Mouse (Mus musculus) MEL (cell line): ENCODE results near the gene Olfr1185-ps1. TPM values are rescaled to one million over a fixed set of nuclear protein-coding genes. Genes with fewer than 3 reads are reported as not detected.

Source experiments
- DNase-seq: peaks from one replicate; pipeline ENCODE4 v3.0.0; 2011; ENCODE audit warnings: low read depth, low spot score
- H3K27ac ChIP-seq: 2 replicates; pipeline ENCODE4 v1.5.1; 2012; ENCODE audit warnings: low read depth, mild to moderate bottlenecking, control low read depth, low read length, moderate library complexity; ENCODE audit not compliant: control insufficient read depth
- H3K27me3 ChIP-seq, 2 experiments: fragments of 150-350 bp in 1 of 2; sonication (generic) in 1 of 2; 2 replicates each; pipeline ENCODE4 v1.6.1; 2012; ENCODE audit warnings: low read length in 2 of 2, mild to moderate bottlenecking in 2 of 2, improper control_type of control experiment in 1 of 2, moderate library complexity in 1 of 2; ENCODE audit not compliant: insufficient read depth in 2 of 2, control insufficient read depth in 1 of 2
- H3K36me3 ChIP-seq, 2 experiments: 2 replicates each; pipeline ENCODE4 v1.6.1; 2012 to 2014; ENCODE audit warnings: low read length in 2 of 2, improper control_type of control experiment in 1 of 2, inconsistent platforms in 1 of 2, mild to moderate bottlenecking in 1 of 2; ENCODE audit not compliant: insufficient read depth in 2 of 2, control insufficient read depth in 1 of 2
- H3K4me1 ChIP-seq, 2 experiments: fragments of 150-350 bp in 1 of 2; sonication (generic) in 1 of 2; 2 replicates each; pipeline ENCODE4 v1.6.1; 2012; ENCODE audit warnings: low read length in 2 of 2, improper control_type of control experiment in 1 of 2, mild to moderate bottlenecking in 1 of 2; ENCODE audit not compliant: insufficient read depth in 2 of 2, control insufficient read depth in 1 of 2
- H3K4me3 ChIP-seq, 2 experiments: fragments of 150-350 bp in 1 of 2; sonication (generic) in 1 of 2; 2 replicates each; pipeline ENCODE4 v1.5.1; 2012; ENCODE audit warnings: low read depth in 2 of 2, low read length in 2 of 2, mild to moderate bottlenecking in 2 of 2, moderate library complexity in 2 of 2, control low read depth in 1 of 2, improper control_type of control experiment in 1 of 2; ENCODE audit not compliant: control insufficient read depth in 1 of 2, insufficient read depth in 1 of 2
- H3K79me2 ChIP-seq: 2 replicates; pipeline ENCODE4 v1.6.1; 2012; ENCODE audit warnings: mild to moderate bottlenecking, low read length, moderate library complexity; ENCODE audit not compliant: control insufficient read depth, poor library complexity, insufficient read depth
- H3K9ac ChIP-seq: 2 replicates; pipeline ENCODE4 v1.6.1; 2012; ENCODE audit warnings: low read depth, mild to moderate bottlenecking, control low read depth, low read length, moderate library complexity; ENCODE audit not compliant: control insufficient read depth, poor library complexity, severe bottlenecking
- H3K9me3 ChIP-seq: fragments of 150-350 bp; sonication (generic); replicated peaks from 2 replicates; pipeline ENCODE4 v1.6.1; 2012; ENCODE audit warnings: mild to moderate bottlenecking, low read length, improper control_type of control experiment, moderate library complexity; ENCODE audit not compliant: insufficient read depth
- ELF1 ChIP-seq: IDR thresholded peaks from 2 replicates; pipeline ENCODE4 v1.6.1; 2014; ENCODE audit warnings: low read depth, mild to moderate bottlenecking, inconsistent platforms, low read length, improper control_type of control experiment, moderate library complexity
- MYC ChIP-seq: IDR thresholded peaks from 2 replicates; pipeline ENCODE4 v1.6.1; 2011; ENCODE audit warnings: low read depth, mild to moderate bottlenecking, low read length, improper control_type of control experiment, moderate library complexity
- NRF1 ChIP-seq: IDR thresholded peaks from 2 replicates; pipeline ENCODE4 v1.6.1; 2014; ENCODE audit warnings: low read depth, mild to moderate bottlenecking, inconsistent platforms, low read length, improper control_type of control experiment, moderate library complexity; ENCODE audit not compliant: poor library complexity, insufficient read depth, severe bottlenecking
- SIN3A ChIP-seq: IDR thresholded peaks from 2 replicates; pipeline ENCODE4 v1.6.1; 2012; ENCODE audit warnings: low read length, improper control_type of control experiment, inconsistent platforms
- polyA plus RNA-seq, 2 experiments: library from polyadenylated mRNA; stranded (reverse) in 1 of 2; unstranded in 1 of 2; fragments of >175 nt in 1 of 2; fragments of >200 nt in 1 of 2; gene quantifications; 2 replicates each; pipeline versions ENCODE4 v1.2.1 to v1.2.4; 2012; ENCODE audit warnings: low replicate concordance in 2 of 2, low read depth in 1 of 2; ENCODE audit not compliant: insufficient read length in 2 of 2, insufficient read depth in 1 of 2, missing spikeins in 1 of 2
- total RNA-seq: library from RNA; depleted of rRNA; stranded (reverse); fragments of 300-350 nt; gene quantifications from 2 replicates; pipeline ENCODE4 v1.2.3, GENCODE M21; 2012; rRNA removed

The Olfr1185-ps1 gene
- total and polyA plus RNA-seq, 3 experiments, result not detected

- Histone ChIP-seq H3K27ac (no peak overlapping the region), H3K4me3 (no peak overlapping the region), H3K4me1 (no peaks in the 10 kb centered on the region), H3K79me2 (no peaks in the 10 kb centered on the region), H3K9ac (no peak overlapping the region), H3K27me3 (no peaks in the 10 kb centered on the region), H3K9me3 (no peaks in the 10 kb centered on the region), H3K36me3 (no peaks in the 10 kb centered on the region)
- TF ChIP-seq ELF1, result no peak
- no peak for TF ChIP-seq NRF1
- no peak for TF ChIP-seq SIN3A
- TF ChIP-seq MYC, result no peak
- DNase-seq, result no peak
Observed at GRCm38 (mm10) chr2:88525720-88526119, 32.6 kb downstream of the Olfr1185-ps1 start.

Other genes with a start within 250 kb of the Olfr1185-ps1 start
- gene Olfr1173, start 213.4 kb upstream of the Olfr1185-ps1 start, total RNA-seq, result not detected in 2 replicates
- gene Olfr1173, start 213.4 kb upstream of the Olfr1185-ps1 start, polyA plus RNA-seq, result not detected
- not detected in 2 replicates for gene Olfr1174-ps, start 178.2 kb upstream of the Olfr1185-ps1 start, total RNA-seq
- not detected for gene Olfr1174-ps, start 178.2 kb upstream of the Olfr1185-ps1 start, polyA plus RNA-seq
- gene Olfr1175-ps, start 166.1 kb upstream of the Olfr1185-ps1 start, total RNA-seq, result not detected in 2 replicates
- under 1 TPM in 1 of 2 experiments, not detected in 1; 0.01 TPM for gene Olfr1175-ps, start 166.1 kb upstream of the Olfr1185-ps1 start, polyA plus RNA-seq
- gene Olfr1176, start 156.6 kb upstream of the Olfr1185-ps1 start, total RNA-seq, result not detected in 2 replicates
- gene Olfr1176, start 156.6 kb upstream of the Olfr1185-ps1 start, polyA plus RNA-seq, result not detected
- gene Olfr1177-ps, start 146.8 kb upstream of the Olfr1185-ps1 start, total RNA-seq, result not detected in 2 replicates
- not detected for gene Olfr1177-ps, start 146.8 kb upstream of the Olfr1185-ps1 start, polyA plus RNA-seq
- gene Olfr1178, start 106.3 kb upstream of the Olfr1185-ps1 start, total RNA-seq, result not detected in 2 replicates
- not detected for gene Olfr1178, start 106.3 kb upstream of the Olfr1185-ps1 start, polyA plus RNA-seq
- gene Olfr1179, start 86.9 kb upstream of the Olfr1185-ps1 start, total RNA-seq, result not detected in 2 replicates
- gene Olfr1179, start 86.9 kb upstream of the Olfr1185-ps1 start, polyA plus RNA-seq, result not detected
- not detected in 2 replicates for gene Olfr1180, start 74.2 kb upstream of the Olfr1185-ps1 start, total RNA-seq
- gene Olfr1180, start 74.2 kb upstream of the Olfr1185-ps1 start, polyA plus RNA-seq, result not detected
- not detected in 2 replicates for gene Olfr1181, start 67.1 kb upstream of the Olfr1185-ps1 start, total RNA-seq
- gene Olfr1181, start 67.1 kb upstream of the Olfr1185-ps1 start, polyA plus RNA-seq, result not detected
- not detected in 2 replicates for gene Gm13757, start 44.2 kb upstream of the Olfr1185-ps1 start, total RNA-seq
- gene Gm13757, start 44.2 kb upstream of the Olfr1185-ps1 start, polyA plus RNA-seq, result not detected
- gene Olfr1183, start 38.5 kb upstream of the Olfr1185-ps1 start, total RNA-seq, result not detected in 2 replicates
- under 1 TPM in 1 of 2 experiments, not detected in 1; 0.01 TPM for gene Olfr1183, start 38.5 kb upstream of the Olfr1185-ps1 start, polyA plus RNA-seq
- not detected in 2 replicates for gene Olfr1184, start 9.7 kb upstream of the Olfr1185-ps1 start, total RNA-seq
- gene Olfr1184, start 9.7 kb upstream of the Olfr1185-ps1 start, polyA plus RNA-seq, result not detected
- not detected in 2 replicates for gene Olfr1186, start 25.2 kb downstream of the Olfr1185-ps1 start, total RNA-seq
- not detected for gene Olfr1186, start 25.2 kb downstream of the Olfr1185-ps1 start, polyA plus RNA-seq
- gene Olfr1188, start 63.6 kb downstream of the Olfr1185-ps1 start, total RNA-seq, result not detected in 2 replicates
- not detected for gene Olfr1188, start 63.6 kb downstream of the Olfr1185-ps1 start, polyA plus RNA-seq
- gene Olfr1189, start 93.1 kb downstream of the Olfr1185-ps1 start, total RNA-seq, result not detected in 2 replicates
- not detected for gene Olfr1189, start 93.1 kb downstream of the Olfr1185-ps1 start, polyA plus RNA-seq
- not detected in 2 replicates for gene Olfr1191-ps1, start 147.2 kb downstream of the Olfr1185-ps1 start, total RNA-seq
- gene Olfr1191-ps1, start 147.2 kb downstream of the Olfr1185-ps1 start, polyA plus RNA-seq, result not detected
- not detected in 2 replicates for gene Olfr1192-ps1, start 155.2 kb downstream of the Olfr1185-ps1 start, total RNA-seq
- not detected for gene Olfr1192-ps1, start 155.2 kb downstream of the Olfr1185-ps1 start, polyA plus RNA-seq
- gene Olfr1193, start 182.3 kb downstream of the Olfr1185-ps1 start, total RNA-seq, result not detected in 2 replicates
- gene Olfr1193, start 182.3 kb downstream of the Olfr1185-ps1 start, polyA plus RNA-seq, result not detected
- not detected in 2 replicates for gene Olfr1195, start 195.9 kb downstream of the Olfr1185-ps1 start, total RNA-seq
- not detected for gene Olfr1195, start 195.9 kb downstream of the Olfr1185-ps1 start, polyA plus RNA-seq
- not detected in 2 replicates for gene Olfr1196, start 211.3 kb downstream of the Olfr1185-ps1 start, total RNA-seq
- gene Olfr1196, start 211.3 kb downstream of the Olfr1185-ps1 start, polyA plus RNA-seq, result not detected
- gene Olfr1197, start 239.0 kb downstream of the Olfr1185-ps1 start, total RNA-seq, result not detected in 2 replicates
- not detected for gene Olfr1197, start 239.0 kb downstream of the Olfr1185-ps1 start, polyA plus RNA-seq